Mouse (Mus musculus): Measurements from ENCODE around the gene Pde4b.

- TF ChIP-seq CTCF (IDR thresholded peaks at IDR 0.05; ENCODE audit: borderline replicate concordance, insufficient read depth, low read depth, low read length): no peak
- TF ChIP-seq POLR2A (IDR thresholded peaks at IDR 0.05; ENCODE audit: borderline replicate concordance, insufficient read depth, low read length): no peak
These were observed 411.0 kb downstream of the Pde4b start for GRCm38 (mm10) chr4:102498169-102498919.
